Mouse (Mus musculus) megakaryocyte, adult 5-6 weeks (primary cell): Measurements from ENCODE around the gene Ppm1j. TPM values are rescaled to one million over a fixed set of nuclear protein-coding genes. Genes with fewer than 3 reads are reported as not detected.
A peak's percentile ranks its signal among the peaks of the same experiment; 100 is the strongest.

ENCODE experiments used
- ATAC-seq: 2 replicates; pipeline ENCODE4 v1.8.0; 2016; ENCODE audit warnings: mild to moderate bottlenecking, inconsistent platforms; ENCODE audit not compliant: poor library complexity, severe bottlenecking
- total RNA-seq, 2 experiments: library from RNA; stranded (forward) in 1 of 2; stranded (reverse) in 1 of 2; fragments of 153-499, 151-499 nt in 1 of 2; fragments of 221-1000, 200-1000 nt in 1 of 2; gene quantifications; 2 replicates each; pipeline versions ENCODE4 v1.2.3 to v1.2.4; 2015 to 2017

The Ppm1j gene
- total RNA-seq, 2 experiments from 2014 or later: 0.44 to 0.56 TPM

DNA sequence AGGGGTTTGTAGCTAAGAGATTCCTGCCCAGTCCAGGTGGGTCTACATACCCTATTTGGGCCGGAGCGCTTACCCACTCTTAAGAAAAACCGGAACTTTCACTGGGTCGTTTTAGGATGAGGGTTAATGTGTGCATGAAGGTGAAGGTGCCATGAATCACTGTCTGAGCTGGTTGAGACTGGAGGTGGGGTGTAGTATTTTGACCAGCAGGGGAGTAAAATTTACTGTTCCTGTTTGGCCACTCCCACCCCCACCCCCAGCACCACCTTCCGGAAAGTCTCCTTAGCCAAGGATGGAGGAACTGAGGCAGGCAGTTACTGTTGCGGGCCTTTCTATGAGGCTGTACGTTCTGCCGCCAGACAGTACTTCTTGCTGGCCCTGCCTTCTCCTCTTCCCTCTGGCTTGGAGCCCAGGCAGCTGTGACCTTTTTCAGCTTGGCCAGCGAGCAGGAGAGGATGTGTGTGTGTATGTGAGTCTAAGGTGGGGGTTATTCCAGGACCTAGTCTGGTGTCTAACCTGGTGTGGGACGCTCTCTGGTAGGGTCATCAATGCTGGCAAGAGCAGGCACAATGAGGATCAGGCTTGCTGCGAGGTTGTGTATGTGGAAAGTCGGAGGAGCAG is 1.3 kb downstream of the Ppm1j start:
- 0 out of 2 replicates have a peak, but pooled peaks have one; percentile 7 for ATAC-seq

- ATAC-seq: no peak
These were observed 3.2 kb downstream of the Ppm1j start for GRCm38 (mm10) chr3:104783971-104784500.

- no peak for ATAC-seq
These were observed 4.4 kb downstream of the Ppm1j start for GRCm38 (mm10) chr3:104785284-104785683.

DNA sequence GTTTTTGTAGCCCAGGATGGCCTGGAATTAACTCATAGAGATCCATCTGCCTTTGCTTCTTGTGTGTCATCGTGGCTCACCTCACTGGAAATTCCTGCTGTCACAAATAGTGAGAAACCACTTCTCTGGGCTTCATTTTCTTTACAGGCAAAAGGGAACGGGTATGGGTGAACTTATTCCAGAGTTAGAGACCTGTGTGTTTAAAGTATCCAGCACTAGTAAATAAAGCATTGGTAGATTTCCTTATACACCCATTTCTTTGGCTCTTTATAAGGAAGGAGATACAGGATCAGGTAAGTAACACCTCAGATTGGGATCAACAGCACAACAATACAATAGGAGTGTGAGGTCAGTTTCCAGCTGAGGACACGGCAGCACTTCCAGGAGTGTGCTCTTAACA is 7.2 kb downstream of the Ppm1j start, which contains the start of gene Rhoc:
Gene Rhoc (plus strand): TSS at position 301 of the 400 bp plus-strand sequence.
- ATAC-seq: no peak

DNA sequence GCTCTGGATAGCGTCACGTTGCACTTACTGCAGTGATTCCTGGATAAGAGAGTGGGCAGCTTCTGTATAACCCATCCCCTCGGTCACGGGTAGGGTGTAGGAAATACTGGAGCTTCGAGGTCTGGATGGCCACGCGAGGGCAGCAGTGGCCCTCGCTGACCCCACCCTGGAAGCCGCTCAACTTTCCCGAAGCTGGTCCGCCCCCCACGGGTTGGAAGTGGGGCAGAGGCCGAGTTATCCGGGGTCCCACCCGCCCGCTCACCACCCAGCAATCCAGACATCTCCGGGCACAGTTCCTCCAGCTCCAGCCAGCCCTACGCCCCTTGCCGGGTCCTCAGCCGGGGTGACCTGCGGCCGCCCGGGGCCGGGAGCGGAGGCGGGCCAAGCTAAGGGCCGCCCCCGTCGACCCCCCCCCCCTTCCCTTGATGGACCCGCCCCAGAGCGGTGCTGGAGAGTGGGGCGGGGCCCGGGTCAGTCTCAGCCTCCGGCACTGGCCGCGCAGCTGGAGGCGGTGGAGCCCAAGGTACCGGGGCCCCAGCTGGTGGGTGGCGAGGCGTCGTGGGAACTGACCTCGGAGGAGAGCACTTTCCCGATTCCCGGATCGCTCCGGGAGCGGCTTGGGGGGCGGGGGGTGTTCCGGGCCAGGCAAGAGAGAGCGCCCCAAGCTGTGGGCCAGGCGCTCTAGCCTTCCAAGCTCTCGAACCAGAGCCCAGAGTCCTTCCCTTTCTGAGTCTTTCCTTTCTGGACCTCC is 7.9 kb downstream of the Ppm1j start:
- ATAC-seq: peak; percentile 73

GRCm38 (mm10) chr3:104789312-104789605 is 8.4 kb downstream of the Ppm1j start:
- ATAC-seq: no peak

- ATAC-seq: no peak
These were observed 9.0 kb downstream of the Ppm1j start for GRCm38 (mm10) chr3:104789822-104790221.

GRCm38 (mm10) chr3:104790401-104790937 is 9.6 kb downstream of the Ppm1j start:
- ATAC-seq: no peak

GRCm38 (mm10) chr3:104791017-104791416 is 10.2 kb downstream of the Ppm1j start:
- no peak for ATAC-seq

DNA sequence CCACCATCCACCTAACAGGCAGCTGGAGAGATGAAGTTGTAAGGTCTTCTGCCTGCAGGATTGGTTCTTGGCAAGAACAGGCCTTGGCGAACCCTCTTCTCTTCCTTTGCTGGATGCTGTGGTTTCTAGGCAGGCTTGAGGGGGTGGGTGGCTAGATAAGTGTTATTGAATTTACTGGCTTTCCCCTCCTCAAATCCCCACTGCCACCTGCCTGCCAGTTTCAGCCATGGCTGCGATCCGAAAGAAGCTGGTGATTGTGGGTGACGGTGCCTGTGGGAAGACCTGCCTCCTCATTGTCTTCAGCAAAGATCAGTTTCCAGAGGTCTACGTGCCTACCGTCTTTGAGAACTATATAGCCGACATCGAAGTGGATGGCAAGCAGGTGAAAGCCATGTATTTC is 10.8 kb downstream of the Ppm1j start:
- ATAC-seq: no peak

- ATAC-seq: no peak
These were observed 11.8 kb downstream of the Ppm1j start for GRCm38 (mm10) chr3:104792360-104793270.

DNA sequence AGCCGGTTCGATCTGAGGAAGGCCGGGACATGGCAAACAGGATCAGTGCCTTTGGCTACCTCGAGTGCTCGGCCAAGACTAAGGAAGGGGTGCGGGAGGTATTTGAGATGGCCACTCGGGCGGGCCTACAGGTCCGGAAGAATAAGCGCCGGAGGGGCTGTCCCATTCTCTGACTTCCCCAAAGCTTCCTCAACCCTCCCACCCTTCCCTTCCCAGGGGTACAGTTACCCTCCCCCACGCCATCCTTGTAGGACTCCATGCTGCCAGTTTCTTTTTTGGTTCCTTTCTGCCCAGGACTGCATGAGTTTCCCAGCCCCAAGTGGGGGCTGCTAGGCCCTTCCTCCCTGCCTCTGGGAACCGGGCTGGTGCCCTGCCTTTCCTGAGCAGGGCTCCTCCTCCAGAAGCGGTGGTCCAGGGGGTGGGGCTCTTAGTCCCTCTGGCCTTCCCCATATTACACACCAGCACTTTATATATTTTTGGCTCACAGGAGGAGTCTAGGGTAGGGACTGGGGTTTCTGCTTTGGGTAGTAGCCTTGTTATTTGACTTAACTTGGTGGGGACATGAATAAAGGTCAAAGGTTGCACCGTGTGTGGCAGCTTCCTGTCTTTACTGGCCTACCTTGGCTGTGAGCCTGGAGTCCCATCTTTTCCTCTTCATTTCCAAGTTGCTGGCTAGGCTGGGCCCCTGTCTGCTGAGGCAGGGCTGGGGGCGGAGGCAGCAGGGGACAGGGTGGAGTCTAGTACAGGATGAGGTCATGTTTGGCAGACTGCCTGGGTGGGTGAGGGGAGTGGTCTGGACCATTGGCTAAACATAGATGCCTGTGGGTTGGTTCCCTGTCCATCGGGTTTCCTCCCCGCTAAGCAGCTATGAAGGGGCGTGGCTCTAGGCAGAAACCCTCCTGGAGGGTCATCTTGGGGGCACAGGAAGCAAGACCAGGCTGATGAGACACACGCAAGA is 13.3 kb downstream of the Ppm1j start:
- ATAC-seq: peak; percentile 23; the same call in 1 of the 2 replicates

DNA sequence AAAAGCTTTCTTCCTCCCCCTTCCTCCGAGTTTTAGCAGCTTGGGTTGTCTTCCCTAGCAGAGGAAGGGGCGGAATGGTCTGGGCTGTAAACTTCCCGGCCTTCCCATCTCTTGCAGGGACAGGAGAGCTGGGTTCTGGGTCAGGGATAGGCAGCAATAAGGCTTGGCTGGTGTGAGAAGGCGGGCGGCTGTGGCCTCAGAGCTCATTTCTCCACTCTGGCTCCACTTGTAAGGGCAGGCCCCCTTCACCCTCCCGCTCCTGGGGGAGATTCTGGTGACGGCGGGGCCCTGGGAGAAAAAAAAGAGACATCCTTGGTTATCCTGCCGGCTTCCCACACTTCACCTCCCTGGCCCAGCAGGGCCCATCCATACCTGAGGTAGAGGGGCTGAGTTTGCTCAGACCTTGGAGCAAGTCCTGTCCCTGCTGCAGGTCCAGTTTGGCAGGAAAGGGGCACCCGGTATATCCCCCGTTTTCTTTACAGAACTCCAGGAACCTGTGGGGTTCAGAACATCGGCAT is 14.2 kb downstream of the Ppm1j start:
- no peak for ATAC-seq

DNA sequence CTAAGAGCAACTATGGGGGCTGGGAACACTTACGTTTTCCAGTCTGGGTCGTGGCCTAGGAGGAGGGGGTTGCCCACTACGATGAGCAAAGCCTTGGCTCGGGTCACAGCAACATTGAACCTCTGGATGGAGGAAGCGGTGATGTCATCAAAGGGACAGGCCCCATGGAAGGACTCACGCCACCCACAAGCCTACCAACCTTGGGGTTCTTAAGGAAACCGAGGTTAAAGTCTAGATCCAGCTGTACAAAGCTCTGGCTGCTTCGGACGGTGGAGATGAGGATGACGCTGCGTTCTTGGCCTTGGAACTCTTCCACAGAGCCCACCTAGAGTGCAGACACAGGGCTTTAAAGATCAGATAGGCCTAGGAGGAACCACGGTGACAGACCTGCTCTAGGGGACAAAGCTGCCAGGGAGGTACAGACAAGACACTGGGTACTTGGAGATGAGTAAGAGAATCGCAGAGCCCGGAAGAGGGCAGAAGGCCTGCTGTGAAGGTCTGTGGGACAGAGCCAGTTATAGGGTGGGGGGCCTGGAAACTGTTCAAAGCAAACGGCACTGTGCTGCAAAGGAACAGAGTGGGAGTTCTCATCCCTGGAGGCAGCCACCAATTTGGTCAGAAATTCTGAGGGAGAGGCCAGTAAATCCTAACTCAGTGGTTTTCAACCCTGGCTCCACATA is 14.9 kb downstream of the Ppm1j start:
- no peak for ATAC-seq

DNA sequence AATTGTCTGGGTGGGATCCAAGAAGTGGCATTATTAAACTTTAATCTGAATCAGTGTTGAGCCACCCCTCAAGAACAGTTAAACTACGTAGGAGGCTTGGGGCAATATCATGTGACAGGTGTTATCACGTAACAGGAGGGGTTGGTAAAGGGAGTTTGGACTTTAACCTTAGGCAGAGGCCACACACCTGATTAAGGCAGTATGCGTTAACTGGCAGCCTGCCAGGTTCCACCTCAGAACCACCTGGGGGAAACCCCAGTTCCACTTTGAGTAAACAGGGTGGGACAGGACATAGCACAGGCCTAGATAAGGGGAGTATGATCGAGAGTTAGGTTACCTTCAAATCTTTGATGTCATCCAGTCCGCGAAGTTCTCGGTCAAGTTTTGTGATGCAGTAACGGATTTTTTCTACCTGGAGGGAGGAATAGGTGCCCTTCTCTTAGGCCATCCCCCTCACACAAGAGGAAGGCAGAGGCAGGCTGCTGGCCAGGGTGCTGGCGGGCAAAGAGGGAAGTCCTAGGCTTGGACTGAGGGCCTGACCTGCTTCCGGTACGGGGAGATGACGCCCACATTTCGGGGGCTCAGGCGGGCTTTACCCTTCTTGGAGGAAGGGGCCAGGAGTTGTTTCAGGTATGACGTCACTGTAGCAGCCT is 15.7 kb downstream of the Ppm1j start:
- ATAC-seq: no peak

DNA sequence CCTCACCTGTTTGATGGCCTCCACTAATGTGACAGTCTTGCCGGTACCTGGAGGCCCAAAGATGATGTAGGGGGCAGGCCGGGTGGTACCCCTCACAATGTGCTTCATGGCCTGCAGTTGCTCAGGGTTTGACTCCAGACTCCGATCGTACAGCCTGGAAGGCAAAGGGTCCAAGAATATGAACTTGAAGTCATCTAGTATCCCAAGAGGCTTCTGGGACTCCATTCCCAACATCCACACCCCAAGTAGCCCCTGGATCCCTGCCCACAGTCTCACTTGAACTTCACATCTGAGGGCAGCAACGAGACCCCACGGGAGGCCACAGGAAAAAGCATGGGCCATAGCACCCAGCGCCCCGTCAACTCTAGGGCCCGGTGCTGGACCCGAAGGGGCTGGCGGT is 19.8 kb downstream of the Ppm1j start:
- no peak for ATAC-seq

DNA sequence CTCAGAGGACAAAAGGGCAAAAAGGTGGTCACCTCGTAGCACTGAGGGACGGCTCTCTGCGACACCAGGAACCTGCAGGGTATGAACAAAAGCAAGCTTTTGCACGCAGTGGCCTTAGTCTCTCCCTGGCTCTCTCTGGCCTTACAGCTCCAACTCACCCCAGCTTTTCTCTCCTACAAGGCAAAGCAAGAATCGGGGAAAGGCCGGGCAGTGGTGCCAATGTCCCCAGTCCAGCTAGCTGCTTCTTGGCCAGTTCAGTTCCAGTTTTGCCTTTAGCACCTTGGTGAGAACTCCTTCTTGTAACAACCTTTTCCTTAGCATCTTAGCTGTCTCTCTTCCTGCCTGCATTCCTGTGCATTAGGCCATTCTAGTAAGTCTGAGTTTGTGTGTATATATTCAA is 20.6 kb downstream of the Ppm1j start:
- ATAC-seq: no peak

DNA sequence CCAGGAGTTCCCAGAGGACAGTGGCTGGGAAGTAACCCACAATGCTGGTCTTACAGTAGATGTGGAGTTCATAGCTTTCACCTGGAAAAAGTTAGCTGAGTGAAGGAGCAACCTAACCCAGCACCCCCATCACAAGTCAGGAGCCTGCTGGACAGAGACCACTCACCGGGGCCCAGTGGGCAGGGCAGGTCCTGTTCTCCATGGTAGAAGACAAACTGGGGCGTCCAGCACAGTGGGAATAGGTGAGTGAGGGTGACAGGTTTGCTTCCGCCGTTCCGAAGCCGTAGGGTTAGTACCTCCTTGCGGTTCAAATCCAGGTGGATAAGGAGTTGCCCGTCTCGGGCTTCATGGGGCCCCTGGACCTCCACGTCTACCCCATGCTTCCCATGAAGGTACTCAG is 23.5 kb downstream of the Ppm1j start:
- no peak for ATAC-seq

DNA sequence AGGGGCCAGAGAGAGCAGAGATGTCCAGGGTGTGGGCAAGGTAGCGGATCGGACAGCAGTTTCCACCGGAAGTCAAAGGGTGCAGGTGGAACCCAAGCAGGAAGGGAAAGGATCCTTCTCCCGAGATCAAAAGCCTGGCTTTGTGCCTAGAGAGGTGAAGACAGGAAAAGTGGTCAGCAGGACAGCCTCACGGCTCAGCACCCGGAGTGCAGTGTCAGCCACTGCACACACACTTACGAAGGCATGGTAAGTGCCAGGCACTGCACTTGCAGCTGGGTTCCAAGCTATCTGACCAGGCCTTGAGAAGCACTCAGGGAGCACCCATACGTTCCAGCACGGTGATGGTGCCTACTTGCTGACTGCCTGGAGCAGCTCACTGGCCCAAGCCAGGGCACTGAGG is 24.7 kb downstream of the Ppm1j start:
- ATAC-seq: no peak
